Mouse (Mus musculus): ENCODE data around the gene Atp5b. TPM values are rescaled to one million over a fixed set of nuclear protein-coding genes. Genes with fewer than 3 reads are reported as not detected.
A peak's percentile ranks its signal among the peaks of the same experiment; 100 is the strongest.
"Not testable (repeated sequence)": the region's sequence is repeated elsewhere in the genome, so short reads cannot be mapped to it uniquely, and the experiment has no call there.

The Atp5b gene
- total RNA-seq, 2 experiments from 2014 or later: 1,997 to 2,007 TPM

DNA sequence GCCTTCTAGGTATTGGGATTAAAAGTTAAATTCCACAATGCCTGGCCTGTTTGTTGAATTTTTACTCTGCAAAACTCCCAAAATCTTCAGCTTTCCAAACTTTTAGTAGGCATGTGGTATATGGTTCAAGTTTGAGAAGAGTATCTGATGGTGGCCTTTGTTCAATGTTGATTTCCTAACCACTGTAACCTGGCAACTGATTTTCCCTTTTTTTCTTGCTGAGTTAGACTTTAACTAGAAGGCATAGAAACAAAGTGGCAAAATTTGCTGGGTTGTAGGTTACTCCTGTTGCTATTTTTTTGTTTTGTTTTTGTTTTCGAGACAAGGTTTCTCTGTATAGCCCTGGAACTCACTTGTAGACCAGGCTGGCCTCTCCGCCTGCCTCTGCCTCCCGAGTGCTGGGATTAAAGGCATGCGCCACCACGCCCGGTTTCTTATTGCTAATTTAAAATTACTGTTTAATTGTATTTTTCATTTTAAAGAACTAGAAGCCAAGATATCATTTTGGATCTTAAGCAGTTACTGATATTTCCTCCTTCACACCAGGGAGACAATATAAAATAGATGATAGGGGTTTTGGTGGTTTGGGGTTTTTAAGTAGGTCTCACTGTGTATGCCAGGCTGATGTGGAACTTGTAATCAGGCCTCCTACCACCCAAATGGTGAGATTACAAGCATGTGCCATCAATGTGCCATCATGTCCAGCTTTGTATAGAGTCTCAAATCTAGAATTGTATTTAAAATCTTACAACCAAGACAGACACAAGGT, 20.7 kb upstream of the Atp5b start:
- no peak for ATAC-seq (replicated peaks; ENCODE audit: poor library complexity, severe bottlenecking)

DNA sequence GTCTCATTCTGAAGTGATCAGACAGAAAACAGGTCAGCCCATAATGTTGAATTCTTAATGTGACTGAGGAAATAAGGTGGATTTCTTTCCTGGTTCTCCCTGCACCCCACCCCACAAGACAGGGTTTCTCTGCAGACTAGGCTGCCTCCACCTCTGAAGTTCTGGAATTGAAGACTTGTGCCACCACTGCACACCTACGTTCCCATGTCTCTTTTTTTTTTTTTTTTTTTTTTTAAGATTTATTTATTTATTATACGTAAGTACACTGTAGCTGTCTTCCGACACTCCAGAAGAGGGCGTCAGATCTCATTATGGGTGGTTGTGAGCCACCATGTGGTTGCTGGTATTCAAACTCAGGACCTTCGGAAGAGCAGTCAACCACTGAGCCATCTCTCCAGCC, 17.0 kb upstream of the Atp5b start:
- ATAC-seq (replicated peaks; ENCODE audit: poor library complexity, severe bottlenecking): no peak

DNA sequence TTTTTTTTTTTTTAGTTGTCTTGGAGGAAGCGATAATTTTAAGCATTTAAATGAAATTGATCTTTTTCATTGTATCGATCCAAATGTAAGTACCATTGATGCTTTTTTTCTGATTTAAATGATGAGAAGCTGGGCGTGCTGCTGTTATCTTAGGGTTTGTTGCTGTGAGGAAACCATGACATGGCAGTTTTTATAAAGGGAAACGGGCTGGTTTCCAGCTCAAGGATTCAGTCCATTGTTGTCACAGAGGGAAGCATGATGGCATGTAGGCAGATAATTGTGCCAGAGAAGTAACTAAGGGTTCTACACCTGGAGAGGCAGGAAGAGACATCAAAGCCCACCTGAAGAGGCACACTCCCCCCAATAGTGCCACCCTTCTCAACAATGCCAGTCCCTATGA, 13.9 kb upstream of the Atp5b start:
- peak; percentile 35; the same call in 1 of the 2 replicates for ATAC-seq (replicated peaks; ENCODE audit: poor library complexity, severe bottlenecking)

DNA sequence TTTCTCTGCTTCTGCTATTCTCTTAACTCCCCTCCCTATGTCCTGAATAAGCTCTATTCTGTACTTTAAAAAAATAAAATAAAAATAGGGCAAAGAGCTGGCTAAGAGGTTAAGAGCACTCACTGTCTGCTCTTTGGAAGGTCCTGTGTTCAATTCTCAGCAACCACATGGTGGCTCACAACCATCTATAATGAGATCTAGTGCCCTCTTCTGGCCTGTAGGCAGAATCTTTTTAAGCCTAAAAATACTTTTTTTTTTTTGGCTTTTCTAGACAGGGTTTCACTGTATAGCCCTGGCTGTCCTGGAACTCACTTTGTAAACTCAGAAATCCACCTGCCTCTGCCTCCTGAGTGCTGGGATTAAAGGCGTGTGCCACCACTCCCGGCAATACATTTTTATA, 12.6 kb upstream of the Atp5b start:
- not testable (repeated sequence) for ATAC-seq (replicated peaks; ENCODE audit: poor library complexity, severe bottlenecking)

DNA sequence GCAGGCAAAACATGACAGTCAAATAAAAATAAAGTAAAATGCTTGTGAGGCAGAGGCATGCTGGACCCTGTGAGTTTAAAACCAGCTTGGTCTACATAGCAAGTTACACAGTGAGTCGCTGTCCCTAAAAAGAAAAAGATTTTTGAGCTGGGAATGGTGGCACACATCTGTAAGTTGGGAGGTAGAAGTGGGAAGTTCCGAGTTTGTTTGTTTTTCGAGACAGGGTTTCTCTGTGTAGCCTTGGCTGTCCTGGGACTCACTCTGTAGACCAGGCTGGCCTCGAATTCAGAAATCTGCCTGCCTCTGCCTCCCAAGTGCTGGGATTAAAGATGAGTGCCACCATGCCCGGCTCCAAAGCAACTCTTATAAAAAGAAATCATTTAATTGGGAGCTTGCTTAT, 4.8 kb upstream of the Atp5b start:
- ATAC-seq (replicated peaks; ENCODE audit: poor library complexity, severe bottlenecking): not testable (repeated sequence)

DNA sequence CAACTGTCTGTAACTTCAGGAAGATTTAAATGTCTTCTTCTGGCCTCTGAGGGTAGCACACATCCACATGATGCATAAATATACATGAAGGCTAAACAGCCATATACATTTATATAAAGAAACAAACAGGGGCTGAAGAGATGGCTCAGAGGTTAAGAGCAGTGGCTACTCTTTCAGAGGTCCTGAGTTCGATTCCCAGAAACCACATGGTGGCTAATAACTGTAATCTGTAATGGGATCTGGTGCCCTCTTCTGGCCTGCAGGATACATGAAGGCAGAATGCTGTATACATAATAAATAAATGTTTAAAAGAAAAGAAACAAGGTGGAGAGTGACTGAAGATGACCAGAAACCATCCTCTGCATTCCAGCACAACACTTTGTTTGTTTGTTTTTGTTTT, 2.6 kb upstream of the Atp5b start:
- ATAC-seq (replicated peaks; ENCODE audit: poor library complexity, severe bottlenecking): no peak

DNA sequence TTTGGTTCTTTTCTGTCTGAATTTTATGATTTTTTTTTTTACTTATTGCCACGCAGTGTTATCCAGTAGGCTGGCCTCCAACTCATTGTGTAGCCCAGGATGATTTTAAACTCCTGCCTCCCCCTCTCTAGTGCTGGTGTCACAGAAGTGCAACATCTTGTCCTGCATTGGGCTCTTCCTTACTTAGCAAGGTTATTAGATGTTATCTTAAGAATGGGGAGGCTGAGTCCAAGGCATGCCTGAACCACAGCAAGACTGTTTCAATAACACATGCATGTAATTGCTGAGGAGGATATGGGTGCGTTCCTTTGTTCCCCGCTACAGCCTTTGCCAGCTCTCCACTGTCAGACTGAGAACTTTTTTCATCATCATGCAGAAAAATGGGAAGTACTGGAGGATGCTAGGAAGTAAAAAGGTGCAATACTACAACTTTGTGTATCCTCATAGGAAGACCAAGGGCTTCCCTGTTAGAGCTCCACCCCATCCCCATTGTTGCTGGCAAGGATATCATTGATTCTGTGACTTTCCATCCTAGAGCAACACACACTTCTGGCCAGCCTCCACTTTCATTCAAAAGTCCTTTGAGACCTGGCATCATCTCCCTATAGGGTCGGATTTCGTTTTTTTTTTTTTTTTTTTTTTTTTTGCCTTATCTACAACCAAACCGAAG, 1.1 kb upstream of the Atp5b start:
- ATAC-seq (replicated peaks; ENCODE audit: poor library complexity, severe bottlenecking): peak; percentile 26

DNA sequence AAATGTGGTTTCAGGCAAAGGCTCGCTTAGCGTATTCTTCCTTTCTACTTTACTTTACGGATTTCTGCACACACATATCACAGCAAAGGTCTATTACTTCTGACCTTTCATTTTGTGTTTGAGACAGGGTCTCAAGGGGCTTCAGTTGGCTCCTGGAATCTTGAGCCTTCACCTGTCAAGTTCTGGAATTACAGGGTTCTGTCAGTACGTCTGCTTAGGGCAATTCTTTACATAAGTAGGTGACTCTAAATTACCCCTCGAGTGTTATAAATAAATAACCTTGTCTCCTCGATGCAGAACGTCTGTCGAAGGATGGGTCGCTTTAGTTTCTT, 630 bp upstream of the Atp5b start:
- ATAC-seq (replicated peaks; ENCODE audit: poor library complexity, severe bottlenecking): no peak

DNA sequence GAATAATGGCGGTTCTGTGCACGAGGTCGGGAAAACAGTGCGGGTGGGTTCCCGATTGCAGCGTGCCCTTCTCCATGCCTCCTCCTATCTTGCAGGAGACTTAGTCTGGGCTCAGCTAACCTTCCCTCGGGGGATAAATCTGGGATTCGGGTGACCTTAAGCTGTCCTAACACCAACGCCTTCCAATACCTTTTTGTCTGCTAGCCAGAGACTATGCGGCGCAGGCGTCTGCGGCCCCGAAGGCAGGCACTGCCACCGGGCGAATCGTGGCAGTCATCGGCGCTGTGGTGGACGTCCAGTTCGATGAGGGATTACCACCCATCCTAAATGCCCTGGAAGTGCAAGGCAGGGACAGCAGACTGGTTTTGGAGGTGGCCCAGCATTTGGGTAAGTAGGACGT, 615 bp downstream of the Atp5b start:
- ATAC-seq (replicated peaks; ENCODE audit: poor library complexity, severe bottlenecking): no peak

DNA sequence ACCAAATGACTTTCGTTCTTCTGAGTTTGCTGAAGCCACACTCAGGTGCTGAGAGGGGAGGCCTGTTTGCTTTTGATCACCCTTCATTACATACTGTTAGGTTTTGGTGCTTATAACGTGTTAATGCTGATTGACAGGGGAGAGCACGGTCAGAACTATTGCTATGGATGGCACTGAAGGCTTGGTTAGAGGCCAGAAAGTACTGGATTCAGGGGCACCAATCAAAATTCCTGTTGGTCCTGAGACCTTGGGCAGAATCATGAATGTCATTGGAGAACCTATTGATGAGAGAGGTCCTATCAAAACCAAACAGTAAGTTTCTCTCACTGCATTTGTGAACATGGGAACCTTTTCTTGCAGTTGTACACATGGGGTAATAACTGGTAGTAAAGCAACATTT, 1.1 kb downstream of the Atp5b start:
- ATAC-seq (replicated peaks; ENCODE audit: poor library complexity, severe bottlenecking): no peak

DNA sequence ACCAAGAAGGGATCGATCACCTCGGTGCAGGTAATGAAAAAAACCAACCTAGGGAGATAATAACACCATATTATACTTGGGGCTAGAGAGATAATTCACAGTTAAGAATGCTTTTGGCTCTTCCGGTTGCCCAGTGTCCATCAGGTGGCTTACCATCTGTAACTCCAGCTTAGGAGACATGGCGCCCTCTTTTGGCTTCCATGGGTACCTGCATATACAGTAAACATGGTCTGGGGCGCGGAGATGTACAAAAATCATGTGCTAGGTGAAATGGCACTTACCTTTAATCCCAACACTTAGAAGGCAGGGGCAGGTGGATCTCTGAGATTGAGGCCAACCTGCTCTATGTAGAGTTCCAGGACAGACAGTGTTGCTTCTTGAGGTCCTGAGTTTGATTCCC, 3.3 kb downstream of the Atp5b start:
- no peak for ATAC-seq (replicated peaks; ENCODE audit: poor library complexity, severe bottlenecking)

DNA sequence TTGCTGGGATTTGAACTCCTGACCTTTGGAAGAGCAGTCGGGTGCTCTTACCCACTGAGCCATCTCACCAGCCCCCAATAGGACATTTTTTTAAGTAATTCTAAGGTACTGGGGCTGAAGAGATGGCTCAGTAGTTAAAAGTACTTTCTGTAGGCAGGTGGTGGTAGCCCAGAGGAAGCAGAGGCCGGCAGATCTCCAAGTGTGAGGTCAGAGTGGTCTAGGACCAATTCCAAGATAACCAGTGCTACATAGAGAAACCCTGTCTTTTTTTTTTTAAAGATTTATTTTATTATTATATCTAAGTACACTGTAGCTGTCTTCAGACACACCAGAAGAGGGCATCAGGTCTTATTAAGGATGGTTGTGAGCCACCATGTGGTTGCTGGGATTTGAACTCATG, 4.1 kb downstream of the Atp5b start:
- not testable (repeated sequence) for ATAC-seq (replicated peaks; ENCODE audit: poor library complexity, severe bottlenecking)

DNA sequence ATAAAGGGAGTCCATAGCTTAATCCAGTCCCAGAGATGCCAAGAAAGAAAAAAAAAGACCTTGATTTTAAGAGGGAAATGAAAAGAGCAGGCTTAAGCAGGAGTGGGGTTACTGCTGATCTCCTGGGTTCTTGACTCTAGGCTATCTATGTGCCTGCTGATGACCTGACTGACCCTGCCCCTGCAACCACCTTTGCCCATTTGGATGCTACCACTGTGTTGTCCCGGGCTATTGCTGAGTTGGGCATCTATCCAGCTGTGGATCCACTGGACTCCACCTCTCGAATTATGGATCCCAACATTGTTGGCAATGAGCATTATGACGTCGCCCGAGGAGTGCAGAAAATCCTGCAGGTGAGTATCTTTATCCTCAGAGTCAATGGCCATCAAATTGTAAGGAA, 5.1 kb downstream of the Atp5b start:
- no peak for ATAC-seq (replicated peaks; ENCODE audit: poor library complexity, severe bottlenecking)

DNA sequence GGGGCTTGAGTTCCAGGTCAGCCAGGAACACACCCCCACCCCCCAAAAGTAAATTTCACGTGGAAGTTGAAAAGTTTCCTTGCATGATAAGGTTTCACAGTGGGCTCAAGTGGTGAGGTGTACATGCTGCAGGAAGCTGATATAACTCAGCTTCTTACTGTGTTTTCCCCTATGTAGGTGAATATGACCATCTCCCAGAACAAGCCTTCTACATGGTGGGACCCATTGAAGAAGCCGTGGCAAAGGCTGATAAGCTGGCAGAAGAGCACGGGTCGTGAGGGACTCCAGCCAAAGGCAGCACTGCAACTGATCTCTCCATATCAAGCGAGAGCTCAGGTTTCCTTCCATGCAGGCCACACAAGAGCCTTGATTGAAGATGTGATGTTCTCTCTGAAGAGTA, 6.8 kb downstream of the Atp5b start:
- ATAC-seq (replicated peaks; ENCODE audit: poor library complexity, severe bottlenecking): no peak

DNA sequence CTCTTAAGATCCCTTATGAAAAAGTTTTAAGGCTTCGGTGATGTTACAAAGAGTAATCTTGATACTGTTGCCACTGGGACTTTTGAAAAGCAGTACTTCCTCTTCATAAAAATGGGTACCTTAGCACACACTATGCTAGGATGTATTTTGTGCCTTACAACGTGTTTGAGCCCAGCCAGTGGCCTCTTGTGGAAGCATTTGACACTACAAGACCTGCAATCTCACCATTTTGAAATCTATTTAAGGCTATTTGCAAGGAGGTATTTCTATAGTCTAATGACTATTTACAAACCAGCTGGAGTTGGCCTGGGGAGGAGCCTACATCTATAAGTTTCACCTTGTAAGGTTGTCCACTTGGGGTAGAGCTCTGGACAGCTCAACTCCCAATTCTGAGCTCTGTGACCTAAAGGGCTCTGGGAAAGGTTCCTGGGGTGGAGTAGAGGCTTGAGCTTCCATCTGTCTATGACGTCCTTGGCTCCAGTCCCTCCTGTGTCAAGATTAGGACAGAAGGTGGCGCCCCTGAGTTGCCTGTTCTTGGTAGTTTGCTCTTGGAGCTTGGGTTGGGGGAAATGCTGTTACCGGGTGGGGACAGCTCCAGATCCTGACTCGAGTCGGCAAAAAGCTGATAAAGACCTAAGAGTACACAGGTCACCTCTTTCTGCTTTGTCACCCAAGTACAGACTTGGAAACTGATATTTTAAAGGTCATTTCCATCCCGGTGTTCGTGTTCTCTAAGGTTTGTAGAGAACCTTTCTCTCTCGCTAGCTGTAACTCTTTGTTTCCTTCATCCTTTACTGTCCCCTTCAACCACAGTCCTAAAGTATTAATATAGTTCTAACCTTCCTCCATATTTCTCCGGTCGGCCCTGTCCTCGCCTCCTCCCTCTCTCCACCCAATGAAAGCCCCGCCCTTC, 7.8 kb downstream of the Atp5b start:
- ATAC-seq (replicated peaks; ENCODE audit: poor library complexity, severe bottlenecking): peak; percentile 35

DNA sequence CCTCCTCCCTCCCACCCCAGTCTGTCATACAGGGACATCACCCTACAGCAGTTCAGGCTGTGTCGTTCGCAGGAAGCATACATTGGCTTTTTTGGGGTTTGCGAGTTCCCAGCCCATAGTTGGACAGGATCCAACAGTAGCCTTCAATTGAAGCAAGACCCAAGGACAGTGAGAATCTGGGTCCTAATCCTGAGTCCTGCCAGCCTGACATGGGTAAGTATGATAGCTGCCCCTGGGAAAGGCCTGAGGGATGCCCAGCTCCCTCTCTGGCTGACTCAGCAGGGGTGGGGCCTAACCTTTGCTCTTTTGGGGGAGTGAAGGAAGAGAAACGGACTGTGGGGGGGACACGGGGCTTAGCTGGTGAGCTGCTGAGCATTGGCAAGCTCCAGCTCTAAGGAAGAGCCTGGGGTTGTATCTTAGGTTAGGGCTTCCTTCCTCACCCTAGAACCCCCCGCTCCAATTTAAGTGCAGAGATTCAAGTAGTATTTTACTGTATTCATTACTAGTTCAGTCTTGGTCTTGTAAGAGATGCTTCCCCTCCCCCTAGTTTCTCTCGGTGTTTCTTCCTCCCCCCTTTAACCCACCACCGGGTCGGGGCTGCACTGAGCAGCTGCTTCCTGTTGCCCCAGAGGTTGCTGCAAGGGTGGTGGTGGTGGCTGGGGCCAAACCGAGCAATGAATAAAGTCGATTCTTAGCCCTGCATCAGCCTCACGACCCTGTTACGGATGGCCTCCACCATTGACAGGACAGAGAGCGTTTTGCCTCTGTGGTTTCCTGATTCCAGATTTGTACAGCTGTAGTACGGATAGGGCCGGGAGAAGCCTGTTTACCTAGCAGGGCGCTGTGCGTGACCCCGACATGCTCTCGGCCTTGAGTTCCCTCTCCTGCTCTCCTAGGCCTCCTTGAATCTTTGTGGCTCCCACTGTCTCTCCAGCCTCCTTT, 8.8 kb downstream of the Atp5b start, which contains the start of gene Baz2a:
TSS of gene Baz2a (plus strand) at position 14 of the 942 bp plus-strand sequence.
- peak; percentile 29 for ATAC-seq (replicated peaks; ENCODE audit: poor library complexity, severe bottlenecking)

DNA sequence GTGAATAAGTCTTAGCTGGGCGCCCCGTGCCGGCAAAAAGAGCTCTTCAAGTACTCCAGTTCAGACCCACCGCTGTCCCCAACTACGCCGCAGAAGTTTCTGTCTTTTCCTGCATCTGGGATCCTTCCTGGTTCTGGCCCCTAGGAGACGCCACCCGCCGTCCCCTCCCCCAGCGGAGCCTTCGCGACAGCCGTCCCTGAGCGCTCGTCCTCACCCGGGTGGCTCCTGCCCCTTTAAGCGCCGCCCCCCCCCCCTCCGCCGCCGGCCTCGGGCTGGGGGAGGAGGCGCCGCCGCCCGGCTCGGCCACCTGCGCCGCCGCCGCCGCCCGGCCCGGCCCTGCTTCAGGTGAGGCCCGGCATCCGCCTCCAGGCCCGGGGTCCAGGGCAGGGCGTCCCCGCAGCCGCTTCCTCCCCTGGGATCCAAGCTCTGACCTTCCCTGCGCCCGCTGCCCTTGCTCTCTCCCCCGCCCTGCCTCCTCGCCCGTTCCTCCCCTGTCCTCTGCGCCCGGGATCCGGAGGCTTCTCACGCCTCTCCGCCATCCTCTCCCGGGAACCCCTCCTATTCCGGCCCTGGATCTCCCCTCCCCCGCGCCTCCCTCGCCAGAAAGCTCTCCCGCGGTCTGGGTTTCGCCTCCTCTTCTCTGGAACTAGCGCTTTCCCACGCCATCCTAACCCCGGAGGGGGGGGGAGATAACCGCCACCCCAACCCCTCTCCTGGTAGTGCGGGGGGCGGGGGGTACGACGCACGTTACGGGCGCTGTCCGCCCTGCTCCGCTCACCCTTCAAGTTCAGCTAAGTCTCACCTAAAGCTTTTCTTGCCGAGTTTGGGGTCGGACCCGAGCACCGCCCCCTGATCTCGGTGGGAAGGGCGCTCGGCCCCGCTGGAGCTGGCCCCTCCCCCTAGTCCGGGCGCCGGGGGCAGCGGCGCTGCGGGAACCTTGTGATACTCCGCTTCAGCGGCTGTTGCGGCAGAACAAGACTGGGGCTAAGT, 9.7 kb downstream of the Atp5b start:
- ATAC-seq (replicated peaks; ENCODE audit: poor library complexity, severe bottlenecking): peak; percentile 25

DNA sequence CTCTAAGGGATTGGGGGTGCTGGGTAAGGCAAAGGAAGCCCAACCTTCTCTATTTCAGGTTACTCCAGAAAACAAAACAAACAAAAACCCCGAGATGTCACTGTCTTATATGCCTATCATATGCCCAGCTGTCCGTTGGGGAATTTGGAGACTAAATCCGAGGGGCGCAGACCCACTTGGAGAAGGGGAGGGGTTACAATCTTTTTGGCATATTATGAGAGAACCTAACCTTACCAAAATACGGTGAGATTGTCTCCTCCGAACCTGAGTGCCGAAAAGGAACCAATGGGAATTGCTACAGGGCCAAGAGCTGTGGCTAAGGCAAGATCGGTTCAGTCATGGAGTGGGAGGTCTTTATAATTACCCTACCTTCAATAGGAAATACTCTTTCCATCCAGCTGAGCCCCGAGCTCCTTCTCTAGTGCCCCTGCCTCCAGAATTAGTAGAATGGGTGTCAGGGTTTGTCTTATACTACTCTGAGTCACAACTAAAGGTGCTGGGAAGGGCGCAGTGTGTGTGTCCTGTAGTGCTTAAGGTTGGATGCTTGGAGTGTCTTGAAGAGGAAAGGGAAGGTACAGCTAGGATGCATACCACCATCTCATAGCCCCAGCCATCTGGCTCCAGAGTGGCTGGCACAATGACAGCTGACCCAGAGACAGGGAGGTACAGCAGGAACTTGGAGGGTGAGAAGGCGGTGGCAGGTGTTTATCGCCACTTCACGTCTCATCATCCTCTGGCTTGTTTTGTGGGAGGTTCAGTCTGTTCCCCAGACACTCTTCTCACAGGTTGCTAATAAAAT, 10.6 kb downstream of the Atp5b start:
- ATAC-seq (replicated peaks; ENCODE audit: poor library complexity, severe bottlenecking): no peak
